Mouse (Mus musculus): ENCODE data around the gene Lgr6. TPM values are rescaled to one million over a fixed set of nuclear protein-coding genes. Genes with fewer than 3 reads are reported as not detected.

The Lgr6 gene
- polyA plus RNA-seq, 1 experiment from 2014 or later: 0.32 TPM

DNA sequence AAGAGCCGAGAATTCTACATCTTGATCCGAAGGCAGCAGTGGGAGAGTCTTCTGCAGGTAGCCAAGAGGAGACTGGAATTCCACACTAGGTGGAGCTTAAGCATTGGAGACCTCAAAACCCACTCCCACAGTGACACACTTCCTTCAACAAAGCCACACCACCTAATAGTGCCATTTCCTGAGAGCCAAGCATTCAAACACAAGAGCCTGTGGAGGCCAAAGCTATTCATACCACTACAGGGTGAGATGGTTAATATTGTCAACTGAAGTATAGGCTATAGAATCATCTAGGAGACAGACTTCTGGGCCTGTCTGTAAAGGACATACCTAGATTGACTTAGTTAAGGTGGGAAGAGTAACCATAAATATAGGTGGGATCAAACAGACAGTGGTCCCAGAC, 139.6 kb downstream of the Lgr6 start:
- 97% methylated on average over 2 of the region's 2 CpGs for WGBS
- H3K27ac ChIP-seq (ENCODE audit: low read depth, low read length): no peak overlapping the region

DNA sequence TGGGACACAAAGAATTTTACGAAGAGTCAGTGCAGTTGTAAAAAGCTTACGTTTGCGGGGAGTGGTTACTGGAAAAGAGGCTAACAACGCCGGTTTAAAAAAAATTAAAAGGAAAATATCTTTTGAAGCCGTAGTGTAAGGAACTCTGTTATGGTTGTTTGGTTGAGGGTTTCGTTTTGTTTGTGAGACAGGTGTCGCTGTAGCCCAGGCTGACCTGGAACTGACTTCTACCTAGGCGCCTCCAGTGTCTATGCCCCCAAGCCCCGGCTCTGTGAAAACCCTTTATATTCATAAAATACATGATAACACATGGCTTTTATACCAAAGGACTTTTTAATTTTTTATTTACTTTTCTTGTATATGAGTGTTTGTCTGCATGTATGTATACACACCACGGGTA, 142.3 kb downstream of the Lgr6 start:
- peak overlapping the region; percentile 57 for H3K4me2 ChIP-seq (ENCODE audit: low read depth, low read length, severe bottlenecking)
- H3K36me3 ChIP-seq (ENCODE audit: control insufficient read depth, insufficient read depth, low read length): peaks cover 2% of the 10 kb centered on the region; the same call in 1 of the 2 replicates
- no peak; the same call in 1 of the 2 replicates for ATAC-seq (replicated peaks; ENCODE audit: low FRiP score)
- H3K9ac ChIP-seq (ENCODE audit: low read length): peak overlapping the region; percentile 63
- H3K4me3 ChIP-seq (ENCODE audit: low read depth, low read length): peak overlapping the region; percentile 53
- WGBS: 4% methylated on average over 11 of the region's 11 CpGs
- DNase-seq (ENCODE audit: low spot score): no peak
- no peaks in the 10 kb centered on the region for H3K27me3 ChIP-seq (ENCODE audit: control insufficient read depth, insufficient read depth, low read length)
- H3K27ac ChIP-seq (ENCODE audit: low read depth, low read length): no peak overlapping the region
- no peaks in the 10 kb centered on the region; the same call in 1 of the 2 replicates for H3K4me1 ChIP-seq (replicated peaks; ENCODE audit: control insufficient read depth, insufficient read depth, low read length)
- H3K9me3 ChIP-seq (ENCODE audit: control insufficient read depth, low read length): no peaks in the 10 kb centered on the region

More for the DNA sequence above, 139.6 kb downstream of the Lgr6 start:
- H3K9me3 ChIP-seq (ENCODE audit: control insufficient read depth, low read length): no peaks in the 10 kb centered on the region
- H3K4me2 ChIP-seq (ENCODE audit: low read depth, low read length, severe bottlenecking): no peak overlapping the region
- H3K27me3 ChIP-seq (ENCODE audit: control insufficient read depth, insufficient read depth, low read length): no peaks in the 10 kb centered on the region
- no peak overlapping the region for H3K4me3 ChIP-seq (ENCODE audit: low read depth, low read length)
- H3K9ac ChIP-seq (ENCODE audit: low read length): no peak overlapping the region
- peaks cover 9% of the 10 kb centered on the region for H3K36me3 ChIP-seq (ENCODE audit: control insufficient read depth, insufficient read depth, low read length)
- H3K4me1 ChIP-seq (replicated peaks; ENCODE audit: control insufficient read depth, insufficient read depth, low read length): no peaks in the 10 kb centered on the region; the same call in 1 of the 2 replicates
- DNase-seq (ENCODE audit: low spot score) (no peak), ATAC-seq (replicated peaks; ENCODE audit: low FRiP score) (no peak)

DNA sequence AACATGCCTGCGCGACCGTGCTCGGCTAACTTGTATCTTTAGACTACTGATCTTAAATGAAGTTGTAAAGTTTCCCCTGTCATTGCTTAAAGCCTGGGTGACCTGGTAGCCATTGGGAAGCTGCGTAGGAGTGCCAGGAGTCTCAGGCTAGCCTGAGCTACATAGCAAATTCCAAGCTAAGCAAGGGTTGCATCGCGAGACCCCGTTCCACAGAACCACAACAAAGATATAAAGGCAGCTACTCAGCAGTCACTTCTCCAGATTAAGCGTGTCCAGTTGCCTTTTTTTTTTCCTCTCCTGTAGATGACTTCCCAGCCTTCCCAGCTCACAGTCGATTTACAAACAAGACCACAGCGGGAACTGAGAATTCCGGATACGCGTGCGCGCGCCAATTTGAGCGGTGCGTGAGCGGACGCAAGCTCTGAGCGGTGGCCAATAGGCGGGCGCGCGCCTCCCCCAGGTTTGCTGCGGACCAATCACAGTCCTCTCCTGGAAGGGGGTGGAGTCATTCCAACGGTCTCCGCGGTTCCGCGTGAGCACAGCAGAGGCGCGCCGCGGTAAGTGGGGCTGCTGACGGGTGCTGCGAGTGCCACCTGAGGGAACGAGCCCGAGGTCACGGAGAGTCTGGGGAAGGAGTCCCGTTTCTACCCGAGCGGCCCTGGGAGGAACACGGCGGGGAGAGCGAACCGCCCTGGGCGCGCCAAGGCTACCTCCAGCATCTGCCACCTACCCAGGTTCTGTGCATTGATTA, 142.8 kb downstream of the Lgr6 start, which contains the start of gene Ube2t:
Gene Ube2t (plus strand): TSS at position 513 of the 751 bp plus-strand sequence.
- Histone ChIP-seq H3K4me1 (replicated peaks; ENCODE audit: control insufficient read depth, insufficient read depth, low read length) (no peaks in the 10 kb centered on the region; the same call in 1 of the 2 replicates), H3K9ac (ENCODE audit: low read length) (peak within 1 kb of the TSS; percentile 63), H3K4me3 (ENCODE audit: low read depth, low read length) (peak within 1 kb of the TSS; percentile 53), H3K27me3 (ENCODE audit: control insufficient read depth, insufficient read depth, low read length) (no peaks in the 10 kb centered on the region), H3K4me2 (ENCODE audit: low read depth, low read length, severe bottlenecking) (peak within 1 kb of the TSS; percentile 57), H3K36me3 (ENCODE audit: control insufficient read depth, insufficient read depth, low read length) (0 out of 2 replicates have a peak, but pooled peaks cover 2% of the 10 kb centered on the region), H3K27ac (ENCODE audit: low read depth, low read length) (no peak within 1 kb of the TSS), H3K9me3 (ENCODE audit: control insufficient read depth, low read length) (no peaks in the 10 kb centered on the region)
- DNase-seq (ENCODE audit: low spot score) (peak; percentile 97), ATAC-seq (replicated peaks; ENCODE audit: low FRiP score) (peak; percentile 100)
- WGBS: 2% methylated on average over 50 of the region's 50 CpGs

DNA sequence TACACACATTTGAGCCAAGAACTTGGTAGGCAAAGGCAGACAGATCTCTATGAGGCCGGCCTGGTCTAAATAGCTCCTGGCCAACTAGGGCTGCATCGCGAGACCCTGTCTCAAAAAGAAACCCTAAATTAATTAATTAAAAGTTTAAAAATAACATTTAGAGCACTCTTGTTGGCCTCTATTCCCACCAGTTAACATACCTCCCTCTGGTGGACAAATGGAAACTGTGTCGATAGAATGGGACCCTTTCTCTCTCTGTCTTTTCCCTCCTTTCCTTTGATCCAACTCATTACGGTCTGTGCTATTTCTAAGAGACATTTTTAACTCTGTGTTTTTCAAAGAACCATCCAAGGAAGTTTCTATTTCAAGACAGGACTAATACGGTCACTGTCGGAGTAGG, 144.4 kb downstream of the Lgr6 start:
- Histone ChIP-seq H3K36me3 (ENCODE audit: control insufficient read depth, insufficient read depth, low read length) (0 out of 2 replicates have a peak, but pooled peaks cover 1% of the 10 kb centered on the region), H3K9me3 (ENCODE audit: control insufficient read depth, low read length) (no peaks in the 10 kb centered on the region), H3K4me2 (ENCODE audit: low read depth, low read length, severe bottlenecking) (no peak overlapping the region), H3K27ac (ENCODE audit: low read depth, low read length) (no peak overlapping the region), H3K4me1 (replicated peaks; ENCODE audit: control insufficient read depth, insufficient read depth, low read length) (no peaks in the 10 kb centered on the region; the same call in 1 of the 2 replicates), H3K27me3 (ENCODE audit: control insufficient read depth, insufficient read depth, low read length) (no peaks in the 10 kb centered on the region), H3K4me3 (ENCODE audit: low read depth, low read length) (no peak overlapping the region), H3K9ac (ENCODE audit: low read length) (no peak overlapping the region)
- 64% methylated on average over 7 of the region's 7 CpGs for WGBS
- no peak for DNase-seq (ENCODE audit: low spot score)
- no peak for ATAC-seq (replicated peaks; ENCODE audit: low FRiP score)

DNA sequence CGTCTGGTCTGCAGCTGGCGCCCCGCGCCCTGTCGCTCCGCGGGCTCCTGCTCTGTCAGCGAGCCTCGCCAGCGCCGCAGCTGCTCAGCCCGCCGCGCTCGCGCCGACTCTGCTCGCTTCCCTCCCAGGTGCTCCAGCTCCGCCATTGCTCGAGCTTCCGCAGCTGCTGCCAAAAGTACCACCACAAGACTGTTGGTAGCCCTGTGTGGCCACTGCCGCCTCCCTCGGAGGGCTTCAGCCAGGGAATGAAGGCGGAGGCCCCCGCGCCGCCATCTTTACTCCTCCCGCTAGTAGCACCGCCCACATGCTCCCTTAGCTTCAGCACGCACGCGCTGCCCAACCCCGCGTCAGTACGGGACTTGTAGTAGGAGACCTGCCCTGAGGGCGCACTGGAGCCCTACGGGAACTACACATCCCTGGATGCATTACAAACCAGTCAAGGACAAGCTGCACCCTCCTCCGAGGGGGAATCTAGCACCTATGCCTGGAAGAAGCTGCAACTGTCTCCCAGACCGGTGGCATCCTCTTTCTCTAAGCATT, 149.4 kb downstream of the Lgr6 start, which contains the start of gene Ppp1r12b:
Gene Ppp1r12b (minus strand): TSS at position 306 of the 540 bp plus-strand sequence.
- Histone ChIP-seq H3K9ac (ENCODE audit: low read length) (peak within 1 kb of the TSS; percentile 84), H3K9me3 (ENCODE audit: control insufficient read depth, low read length) (no peaks in the 10 kb centered on the region), H3K4me3 (ENCODE audit: low read depth, low read length) (peak within 1 kb of the TSS; percentile 78), H3K27me3 (ENCODE audit: control insufficient read depth, insufficient read depth, low read length) (no peaks in the 10 kb centered on the region), H3K4me1 (replicated peaks; ENCODE audit: control insufficient read depth, insufficient read depth, low read length) (peaks cover 8% of the 10 kb centered on the region; the same call in 1 of the 2 replicates), H3K4me2 (ENCODE audit: low read depth, low read length, severe bottlenecking) (peak within 1 kb of the TSS; percentile 78), H3K27ac (ENCODE audit: low read depth, low read length) (peak within 1 kb of the TSS; percentile 73), H3K36me3 (ENCODE audit: control insufficient read depth, insufficient read depth, low read length) (no peaks in the 10 kb centered on the region)
- DNase-seq (ENCODE audit: low spot score) (peak; percentile 96), ATAC-seq (replicated peaks; ENCODE audit: low FRiP score) (peak; percentile 99)
- WGBS: under 1% methylated on average over 39 of the region's 39 CpGs

DNA sequence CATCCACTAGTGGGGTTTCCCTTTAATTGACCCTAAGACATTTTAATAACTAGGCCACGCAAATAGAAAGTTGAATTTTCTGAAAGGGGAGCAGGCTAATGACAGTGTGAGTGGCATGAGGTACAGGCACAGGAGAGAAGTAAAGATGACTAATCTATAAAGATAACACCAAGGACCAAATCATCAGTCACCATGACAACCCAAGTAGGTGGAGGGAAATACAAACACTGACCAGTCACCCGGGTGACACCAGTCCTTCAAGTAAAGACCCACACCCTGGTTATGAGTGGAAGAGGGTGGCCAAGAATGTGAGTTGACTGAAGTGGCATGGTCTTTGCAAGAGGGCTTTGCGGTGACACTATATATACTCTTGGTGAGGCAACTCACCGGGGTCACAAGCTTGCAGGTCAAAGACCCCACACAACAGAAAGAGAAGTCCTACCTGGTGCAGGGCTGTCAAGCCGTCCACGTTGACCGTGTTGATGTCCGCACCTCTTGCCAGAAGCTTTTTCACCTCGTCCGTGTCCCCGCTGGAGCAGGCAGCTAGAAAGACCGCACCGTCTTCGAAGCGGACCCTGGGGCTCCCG, 149.9 kb downstream of the Lgr6 start:
- Histone ChIP-seq H3K4me2 (ENCODE audit: low read depth, low read length, severe bottlenecking) (peak overlapping the region; percentile 78), H3K36me3 (ENCODE audit: control insufficient read depth, insufficient read depth, low read length) (no peaks in the 10 kb centered on the region), H3K4me3 (ENCODE audit: low read depth, low read length) (peak overlapping the region; percentile 78), H3K4me1 (replicated peaks; ENCODE audit: control insufficient read depth, insufficient read depth, low read length) (peaks cover 8% of the 10 kb centered on the region; the same call in 1 of the 2 replicates), H3K27me3 (ENCODE audit: control insufficient read depth, insufficient read depth, low read length) (no peaks in the 10 kb centered on the region), H3K9ac (ENCODE audit: low read length) (peak overlapping the region; percentile 84), H3K27ac (ENCODE audit: low read depth, low read length) (peak overlapping the region; percentile 73), H3K9me3 (ENCODE audit: control insufficient read depth, low read length) (no peaks in the 10 kb centered on the region)
- DNase-seq (ENCODE audit: low spot score) (no peak), ATAC-seq (replicated peaks; ENCODE audit: low FRiP score) (no peak)
- 6% methylated on average over 16 of the region's 16 CpGs for WGBS

DNA sequence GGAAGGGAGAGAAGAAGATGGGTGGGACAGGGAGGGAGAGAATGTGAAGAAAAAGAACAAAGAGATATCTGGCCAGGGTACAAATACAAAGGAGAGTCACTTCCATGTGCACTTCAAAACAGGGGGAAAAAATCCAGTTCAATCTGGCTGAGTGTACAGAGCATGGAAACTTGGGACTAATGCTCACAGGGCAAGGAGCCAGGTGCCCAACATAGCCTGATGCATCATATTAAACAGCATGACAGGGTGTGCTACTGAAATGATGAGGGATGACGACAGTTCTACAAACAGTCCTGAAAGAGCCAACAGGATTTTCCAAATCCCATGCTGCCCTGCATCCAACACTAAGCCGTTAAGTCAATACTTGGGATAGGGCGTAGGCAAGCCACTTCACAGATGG, 155.1 kb downstream of the Lgr6 start:
- H3K36me3 ChIP-seq (ENCODE audit: control insufficient read depth, insufficient read depth, low read length): no peaks in the 10 kb centered on the region
- no peak overlapping the region for H3K27ac ChIP-seq (ENCODE audit: low read depth, low read length)
- H3K4me2 ChIP-seq (ENCODE audit: low read depth, low read length, severe bottlenecking): no peak overlapping the region
- H3K9me3 ChIP-seq (ENCODE audit: control insufficient read depth, low read length): no peaks in the 10 kb centered on the region
- H3K9ac ChIP-seq (ENCODE audit: low read length): no peak overlapping the region
- ATAC-seq (replicated peaks; ENCODE audit: low FRiP score) (no peak), DNase-seq (ENCODE audit: low spot score) (no peak)
- no peak overlapping the region for H3K4me3 ChIP-seq (ENCODE audit: low read depth, low read length)
- H3K4me1 ChIP-seq (replicated peaks; ENCODE audit: control insufficient read depth, insufficient read depth, low read length): peaks cover 4% of the 10 kb centered on the region; the same call in 1 of the 2 replicates
- no peaks in the 10 kb centered on the region for H3K27me3 ChIP-seq (ENCODE audit: control insufficient read depth, insufficient read depth, low read length)
- WGBS: 93% methylated on average over 3 of the region's 3 CpGs

DNA sequence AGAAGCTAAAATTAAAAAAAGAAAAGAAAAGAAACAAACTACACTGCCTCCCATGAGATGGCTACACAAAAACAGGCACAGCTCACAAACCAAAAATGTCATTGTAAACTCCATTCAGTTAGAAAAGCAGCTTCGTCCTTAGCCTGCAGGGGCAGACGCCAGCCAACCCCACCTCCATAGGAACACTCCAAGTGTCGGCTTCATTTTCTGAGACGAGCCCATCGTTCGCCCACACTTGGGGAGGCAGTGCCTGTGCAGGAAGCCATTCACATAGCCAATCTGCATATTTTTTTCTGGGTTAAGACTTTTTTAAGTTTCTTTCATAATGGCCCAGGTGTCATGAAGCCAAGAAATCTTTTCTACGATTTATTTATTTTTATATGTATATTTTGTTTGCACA, 157.5 kb downstream of the Lgr6 start:
- Histone ChIP-seq H3K27ac (ENCODE audit: low read depth, low read length) (no peak overlapping the region), H3K9ac (ENCODE audit: low read length) (no peak overlapping the region), H3K27me3 (ENCODE audit: control insufficient read depth, insufficient read depth, low read length) (no peaks in the 10 kb centered on the region), H3K4me1 (replicated peaks; ENCODE audit: control insufficient read depth, insufficient read depth, low read length) (no peaks in the 10 kb centered on the region), H3K36me3 (ENCODE audit: control insufficient read depth, insufficient read depth, low read length) (no peaks in the 10 kb centered on the region), H3K4me2 (ENCODE audit: low read depth, low read length, severe bottlenecking) (no peak overlapping the region), H3K9me3 (ENCODE audit: control insufficient read depth, low read length) (no peaks in the 10 kb centered on the region), H3K4me3 (ENCODE audit: low read depth, low read length) (no peak overlapping the region)
- ATAC-seq (replicated peaks; ENCODE audit: low FRiP score): no peak
- 85% methylated on average over 7 of the region's 7 CpGs for WGBS
- no peak for DNase-seq (ENCODE audit: low spot score)

Measured in forebrain, embryonic 11.5 days (tissue).